Mouse (Mus musculus) forebrain, embryonic 16.5 days (tissue): ENCODE results near the gene Ap1s3. TPM values are rescaled to one million over a fixed set of nuclear protein-coding genes. Genes with fewer than 3 reads are reported as not detected.
"Not testable (repeated sequence)": the region's sequence is repeated elsewhere in the genome, so short reads cannot be mapped to it uniquely, and the experiment has no call there.

Source experiments
- ATAC-seq: fragments of 200-750 bp; cut with Nextera tagmentation; 2 replicates; pipeline ENCODE4 v1.8.0; 2017; ENCODE audit warnings: mild to moderate bottlenecking, moderate library complexity
- H3K27ac ChIP-seq: fragments of 300-500 bp; sonication (generic); 2 replicates; pipeline ENCODE4 v1.5.1; 2014; ENCODE audit warnings: low read length, control low read depth
- H3K27me3 ChIP-seq: fragments of 300-500 bp; sonication (generic); replicated peaks from 2 replicates; pipeline ENCODE4 v1.6.1; 2014; ENCODE audit warnings: low read length; ENCODE audit not compliant: control insufficient read depth, insufficient read depth
- H3K36me3 ChIP-seq: fragments of 300-500 bp; sonication (generic); 2 replicates; pipeline ENCODE4 v1.6.1; 2014; ENCODE audit not compliant: control insufficient read depth, insufficient read depth
- H3K4me1 ChIP-seq: fragments of 300-500 bp; sonication (generic); replicated peaks from 2 replicates; pipeline ENCODE4 v1.6.1; 2014; ENCODE audit warnings: low read length; ENCODE audit not compliant: control insufficient read depth, insufficient read depth
- H3K4me2 ChIP-seq: fragments of 300-500 bp; sonication (generic); 2 replicates; pipeline ENCODE4 v1.6.1; 2014; ENCODE audit warnings: mild to moderate bottlenecking, low read length, control low read depth
- H3K4me3 ChIP-seq: fragments of 300-500 bp; sonication (generic); replicated peaks from 2 replicates; pipeline ENCODE4 v1.5.1; 2014; ENCODE audit warnings: mild to moderate bottlenecking, low read length, control low read depth
- H3K9ac ChIP-seq: fragments of 300-500 bp; sonication (generic); replicated peaks from 2 replicates; pipeline ENCODE4 v1.6.1; 2014; ENCODE audit warnings: low read depth, low read length, control low read depth
- H3K9me3 ChIP-seq: fragments of 300-500 bp; sonication (generic); 2 replicates; pipeline ENCODE4 v1.6.1; 2016; ENCODE audit warnings: low read length; ENCODE audit not compliant: control insufficient read depth
- WGBS: fragments of 180-500 bp; shearing (Covaris S2); extraction: QIAGEN DNeasy Blood & Tissue Kit; methylation state at CpG from one replicate; pipeline ENCODE4 v1.1.7; 2014; 5-methylcytosine and 5-hydroxymethylcytosine counted together
- polyA plus RNA-seq: library from polyadenylated mRNA; unstranded; fragments of >200 nt; fragmentation: Nextera tagmentation; extraction: Ambion mirVana; gene quantifications from 2 replicates; pipeline ENCODE4 v1.2.1, GENCODE M21; 2015

Ap1s3 gene
- polyA plus RNA-seq, 1 experiment from 2014 or later: not detected

- no peak for ATAC-seq
- 92% methylated on average over 2 of the region's 2 CpGs for WGBS
- no peaks in the 10 kb centered on the region for H3K27me3 ChIP-seq
Measured at GRCm38 (mm10) chr1:79619434-79619833, 52.3 kb downstream of the Ap1s3 start.

DNA sequence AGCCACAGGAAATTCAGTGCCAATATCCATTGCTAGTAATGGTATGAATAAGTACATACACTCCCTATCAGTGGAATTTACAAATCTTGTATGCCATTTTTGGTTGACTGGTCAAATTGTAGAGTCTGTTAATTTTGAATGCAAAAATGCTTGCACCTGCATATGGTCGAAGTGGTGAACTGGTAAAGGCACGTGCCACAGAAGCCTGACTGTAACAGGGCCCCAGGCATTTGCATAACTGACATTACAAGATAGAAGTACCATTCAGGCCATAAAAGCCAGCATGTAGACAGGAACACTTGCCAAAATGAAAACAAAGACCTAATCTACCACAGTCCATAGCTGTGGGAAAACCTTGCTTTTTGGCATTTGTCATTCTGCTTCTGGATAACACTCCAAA lies 55.3 kb downstream of the Ap1s3 start:
- H3K27ac ChIP-seq: no peak overlapping the region
- no peaks in the 10 kb centered on the region for H3K27me3 ChIP-seq
- H3K36me3 ChIP-seq: no peaks in the 10 kb centered on the region
- no peak overlapping the region for H3K4me2 ChIP-seq
- H3K4me1 ChIP-seq: no peaks in the 10 kb centered on the region
- no peak overlapping the region for H3K9ac ChIP-seq
- ATAC-seq: no peak
- 27% methylated on average over 2 of the region's 2 CpGs for WGBS
- H3K9me3 ChIP-seq: no peaks in the 10 kb centered on the region
- H3K4me3 ChIP-seq: no peak overlapping the region

More at GRCm38 (mm10) chr1:79619434-79619833, 52.3 kb downstream of the Ap1s3 start:
- no peak overlapping the region for H3K9ac ChIP-seq
- no peaks in the 10 kb centered on the region for H3K9me3 ChIP-seq
- no peak overlapping the region for H3K27ac ChIP-seq
- H3K36me3 ChIP-seq: no peaks in the 10 kb centered on the region
- no peak overlapping the region for H3K4me3 ChIP-seq
- H3K4me1 ChIP-seq: no peaks in the 10 kb centered on the region
- H3K4me2 ChIP-seq: no peak overlapping the region

DNA sequence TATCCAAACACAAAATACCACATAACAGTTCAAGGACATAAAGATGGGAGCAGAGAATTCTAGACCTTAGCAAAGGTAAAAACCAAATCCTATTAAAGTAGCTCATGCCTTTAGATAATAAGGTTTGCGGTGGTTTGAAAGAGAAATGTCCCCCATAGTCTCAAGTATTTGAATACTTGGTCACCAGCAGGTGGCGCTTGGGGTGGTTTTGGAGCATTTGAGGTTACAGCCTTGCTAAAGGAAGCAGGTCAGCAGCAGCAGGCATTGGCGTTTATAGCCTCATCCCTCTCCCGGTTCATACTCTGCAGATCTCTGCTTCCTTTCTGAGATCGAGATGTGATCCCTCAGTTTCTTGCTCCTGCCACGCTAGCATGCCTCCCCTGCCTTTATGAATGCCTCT lies 57.3 kb downstream of the Ap1s3 start:
- Histone ChIP-seq H3K9me3 (no peaks in the 10 kb centered on the region), H3K27ac (no peak overlapping the region), H3K9ac (no peak overlapping the region), H3K4me3 (no peak overlapping the region), H3K27me3 (no peaks in the 10 kb centered on the region), H3K36me3 (no peaks in the 10 kb centered on the region), H3K4me1 (no peaks in the 10 kb centered on the region), H3K4me2 (no peak overlapping the region)
- no peak for ATAC-seq
- WGBS: 98% methylated on average over 6 of the region's 6 CpGs

- not testable (repeated sequence) for H3K4me2 ChIP-seq, H3K36me3 ChIP-seq, H3K9ac ChIP-seq, H3K27ac ChIP-seq, H3K9me3 ChIP-seq, H3K4me3 ChIP-seq, H3K27me3 ChIP-seq, ATAC-seq, H3K4me1 ChIP-seq
- WGBS: 96% methylated on average over 5 of the region's 5 CpGs
Measured at GRCm38 (mm10) chr1:79611271-79611670, 60.5 kb downstream of the Ap1s3 start.

- H3K27me3 ChIP-seq, H3K9me3 ChIP-seq, H3K4me3 ChIP-seq, H3K9ac ChIP-seq, H3K4me1 ChIP-seq, ATAC-seq, H3K27ac ChIP-seq, H3K4me2 ChIP-seq, H3K36me3 ChIP-seq: not testable (repeated sequence)
- WGBS: 15% methylated on average over 5 of the region's 5 CpGs
Measured at GRCm38 (mm10) chr1:79608856-79609255, 62.9 kb downstream of the Ap1s3 start.

- H3K27ac ChIP-seq: no peak overlapping the region
- no peak overlapping the region for H3K9ac ChIP-seq
- no peak for ATAC-seq
- H3K4me3 ChIP-seq: no peak overlapping the region
- H3K4me1 ChIP-seq: 0 out of 2 replicates have a peak, but pooled peaks cover 6% of the 10 kb centered on the region
- H3K36me3 ChIP-seq: no peaks in the 10 kb centered on the region
- 67% methylated on average over 2 of the region's 2 CpGs for WGBS
- no peaks in the 10 kb centered on the region for H3K27me3 ChIP-seq
- H3K4me2 ChIP-seq: no peak overlapping the region
- H3K9me3 ChIP-seq: no peaks in the 10 kb centered on the region
Measured at GRCm38 (mm10) chr1:79602500-79602899, 69.3 kb downstream of the Ap1s3 start.

DNA sequence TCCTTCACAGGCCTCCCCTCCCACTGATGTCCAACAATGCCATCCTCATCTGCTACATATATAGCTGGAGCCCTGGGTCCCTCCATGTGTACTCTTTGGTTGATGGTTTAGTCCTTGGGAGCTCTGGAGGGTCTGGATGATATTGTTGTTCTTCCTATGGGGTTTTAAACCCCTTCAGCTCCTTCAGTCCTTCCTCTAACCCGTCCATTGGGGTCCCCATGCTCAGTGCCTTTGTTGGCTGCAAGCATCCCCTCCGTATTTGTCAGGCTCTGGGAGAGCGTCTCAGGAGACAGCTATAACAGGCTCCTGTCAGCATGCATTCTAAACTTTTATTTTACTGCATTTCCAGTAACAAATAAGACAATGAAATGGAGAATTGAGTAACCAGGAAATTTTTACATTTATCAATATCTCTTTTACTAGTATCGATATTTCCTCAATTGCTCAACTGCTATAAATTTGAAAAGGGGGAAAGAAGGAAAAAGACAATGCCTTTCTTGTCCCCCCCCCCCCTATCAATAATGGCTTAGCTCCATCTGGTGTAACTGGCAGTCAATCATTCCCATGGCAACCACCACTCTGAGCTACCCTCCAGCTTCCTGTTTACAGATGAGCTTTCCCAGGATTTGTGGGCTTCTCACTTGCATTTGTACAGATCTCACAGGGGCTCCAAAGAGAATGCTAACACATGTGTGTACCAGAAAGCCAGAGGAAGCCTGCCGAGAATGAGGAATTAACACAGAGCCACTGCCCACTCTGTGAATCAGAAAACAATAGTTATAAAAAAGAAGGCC lies 73.2 kb downstream of the Ap1s3 start:
- Histone ChIP-seq H3K9me3 (no peaks in the 10 kb centered on the region), H3K27me3 (no peaks in the 10 kb centered on the region), H3K4me3 (no peak overlapping the region), H3K4me2 (no peak overlapping the region), H3K9ac (no peak overlapping the region), H3K27ac (no peak overlapping the region), H3K4me1 (0 out of 2 replicates have a peak, but pooled peaks cover 6% of the 10 kb centered on the region), H3K36me3 (no peaks in the 10 kb centered on the region)
- ATAC-seq: peak; percentile 92
- WGBS: 42% methylated on average over 5 of the region's 5 CpGs

- no peak overlapping the region for H3K4me3 ChIP-seq
- H3K36me3 ChIP-seq: no peaks in the 10 kb centered on the region
- no peaks in the 10 kb centered on the region for H3K4me1 ChIP-seq
- no peak overlapping the region for H3K27ac ChIP-seq
- ATAC-seq: no peak
- H3K27me3 ChIP-seq: no peaks in the 10 kb centered on the region
- H3K9ac ChIP-seq: no peak overlapping the region
- H3K4me2 ChIP-seq: no peak overlapping the region
- no peaks in the 10 kb centered on the region for H3K9me3 ChIP-seq
- 88% methylated on average over 4 of the region's 4 CpGs for WGBS
Measured at GRCm38 (mm10) chr1:79592721-79593277, 79.0 kb downstream of the Ap1s3 start.

DNA sequence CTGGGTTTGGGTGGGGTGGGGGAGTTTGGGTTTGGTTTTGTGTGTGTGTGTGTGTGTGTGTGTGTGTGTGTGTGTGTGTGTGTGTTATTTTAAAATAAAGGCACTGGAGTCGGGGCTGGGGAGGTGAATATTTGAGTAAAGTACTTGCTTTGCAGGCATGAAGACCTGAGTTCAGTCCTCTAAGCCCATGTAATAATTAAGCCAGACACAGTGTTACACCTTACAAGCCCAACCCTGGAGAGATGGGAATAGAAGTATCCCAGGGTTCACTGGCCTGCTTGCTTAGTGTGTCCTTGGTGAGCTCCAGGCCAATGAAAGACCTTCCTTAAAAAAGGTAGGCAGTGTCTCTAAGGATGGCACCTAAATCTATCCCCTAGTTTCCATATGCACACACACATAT lies 80.7 kb downstream of the Ap1s3 start:
- no peak overlapping the region for H3K27ac ChIP-seq
- H3K4me3 ChIP-seq: no peak overlapping the region
- H3K4me1 ChIP-seq: no peaks in the 10 kb centered on the region
- no peaks in the 10 kb centered on the region for H3K36me3 ChIP-seq
- 86% methylated on average over 1 of the region's 1 CpGs for WGBS
- no peak overlapping the region for H3K4me2 ChIP-seq
- H3K27me3 ChIP-seq: no peaks in the 10 kb centered on the region
- no peak for ATAC-seq
- H3K9me3 ChIP-seq: no peaks in the 10 kb centered on the region
- no peak overlapping the region for H3K9ac ChIP-seq
